Mouse (Mus musculus): ENCODE data around the gene Abcb4.

GRCm38 (mm10) chr5:8894104-8894425 lies 548 bp downstream of the Abcb4 start:
- TF ChIP-seq CTCF (IDR thresholded peaks at IDR 0.05; ENCODE audit: borderline replicate concordance, extremely low read depth, insufficient read depth, insufficient read length) (no peak), POLR2A (IDR thresholded peaks at IDR 0.05; ENCODE audit: borderline replicate concordance, extremely low read depth, insufficient read depth, insufficient read length, poor library complexity, severe bottlenecking) (no peak)
